Mouse (Mus musculus) midbrain, embryonic 10.5 days (tissue): ENCODE data around the gene Defb22. TPM values are rescaled to one million over a fixed set of nuclear protein-coding genes. Genes with fewer than 3 reads are reported as not detected.

Experiments
- DNase-seq: peaks from one replicate; pipeline ENCODE4 v3.0.0-alpha.2; 2017; ENCODE audit warnings: low spot score
- H3K27ac ChIP-seq: fragments of 300-500 bp; sonication (generic); replicated peaks from 2 replicates; pipeline ENCODE4 v1.5.1; 2016; ENCODE audit warnings: mild to moderate bottlenecking
- H3K27me3 ChIP-seq: fragments of 300-500 bp; sonication (generic); 2 replicates; pipeline ENCODE4 v1.6.1; 2016; ENCODE audit warnings: low read depth, mild to moderate bottlenecking; ENCODE audit not compliant: poor library complexity, severe bottlenecking
- H3K36me3 ChIP-seq: fragments of 300-500 bp; sonication (generic); 2 replicates; pipeline ENCODE4 v1.6.1; 2016; ENCODE audit warnings: mild to moderate bottlenecking, moderate library complexity
- H3K4me1 ChIP-seq: fragments of 300-500 bp; sonication (generic); 2 replicates; pipeline ENCODE4 v1.6.1; 2016
- H3K4me3 ChIP-seq: fragments of 300-500 bp; sonication (generic); 2 replicates; pipeline ENCODE4 v1.5.1; 2016; ENCODE audit warnings: mild to moderate bottlenecking, moderate library complexity
- H3K9me3 ChIP-seq: fragments of 300-500 bp; sonication (generic); replicated peaks from 2 replicates; pipeline ENCODE4 v1.6.1; 2016; ENCODE audit warnings: mild to moderate bottlenecking
- WGBS: fragments of 180-500 bp; shearing (Covaris S2); methylation state at CpG from one replicate; pipeline ENCODE4 v1.1.7; 2016; 5-methylcytosine and 5-hydroxymethylcytosine counted together
- polyA plus RNA-seq: library from polyadenylated mRNA; unstranded; fragments of >200 nt; fragmentation: Nextera tagmentation; extraction: Ambion mirVana; gene quantifications from 2 replicates; pipeline ENCODE4 v1.2.1, GENCODE M21; 2016

Defb22 gene
- polyA plus RNA-seq, 1 experiment from 2014 or later = not detected

GRCm38 (mm10) chr2:152470973-152471372, 19.0 kb downstream of the Defb22 start:
- H3K36me3 ChIP-seq = no peaks in the 10 kb centered on the region
- peak; percentile 19 for DNase-seq
- H3K27ac ChIP-seq = no peak overlapping the region
- H3K4me3 ChIP-seq = no peak overlapping the region
- no peaks in the 10 kb centered on the region for H3K4me1 ChIP-seq
- no peaks in the 10 kb centered on the region for H3K9me3 ChIP-seq
- 41% methylated on average over 7 of the region's 7 CpGs for WGBS
- H3K27me3 ChIP-seq = no peaks in the 10 kb centered on the region

GRCm38 (mm10) chr2:152464570-152465150, 25.3 kb downstream of the Defb22 start, which contains the start of gene Defb23:
Defb23 (minus strand) TSS chr2:152464620.
- Histone ChIP-seq H3K27ac (no peak within 1 kb of the TSS), H3K4me1 (no peaks in the 10 kb centered on the region), H3K27me3 (no peaks in the 10 kb centered on the region), H3K36me3 (no peaks in the 10 kb centered on the region), H3K4me3 (no peak within 1 kb of the TSS), H3K9me3 (no peaks in the 10 kb centered on the region)
- DNase-seq = no peak
- WGBS = 87% methylated on average over 3 of the region's 3 CpGs

- WGBS = 85% methylated on average over 13 of the region's 13 CpGs
- Histone ChIP-seq H3K4me3 (no peak overlapping the region), H3K27ac (no peak overlapping the region), H3K36me3 (no peaks in the 10 kb centered on the region), H3K9me3 (no peaks in the 10 kb centered on the region), H3K27me3 (no peaks in the 10 kb centered on the region), H3K4me1 (no peaks in the 10 kb centered on the region)
- DNase-seq = no peak
These were observed 30.7 kb downstream of the Defb22 start for GRCm38 (mm10) chr2:152459241-152459640.

DNA sequence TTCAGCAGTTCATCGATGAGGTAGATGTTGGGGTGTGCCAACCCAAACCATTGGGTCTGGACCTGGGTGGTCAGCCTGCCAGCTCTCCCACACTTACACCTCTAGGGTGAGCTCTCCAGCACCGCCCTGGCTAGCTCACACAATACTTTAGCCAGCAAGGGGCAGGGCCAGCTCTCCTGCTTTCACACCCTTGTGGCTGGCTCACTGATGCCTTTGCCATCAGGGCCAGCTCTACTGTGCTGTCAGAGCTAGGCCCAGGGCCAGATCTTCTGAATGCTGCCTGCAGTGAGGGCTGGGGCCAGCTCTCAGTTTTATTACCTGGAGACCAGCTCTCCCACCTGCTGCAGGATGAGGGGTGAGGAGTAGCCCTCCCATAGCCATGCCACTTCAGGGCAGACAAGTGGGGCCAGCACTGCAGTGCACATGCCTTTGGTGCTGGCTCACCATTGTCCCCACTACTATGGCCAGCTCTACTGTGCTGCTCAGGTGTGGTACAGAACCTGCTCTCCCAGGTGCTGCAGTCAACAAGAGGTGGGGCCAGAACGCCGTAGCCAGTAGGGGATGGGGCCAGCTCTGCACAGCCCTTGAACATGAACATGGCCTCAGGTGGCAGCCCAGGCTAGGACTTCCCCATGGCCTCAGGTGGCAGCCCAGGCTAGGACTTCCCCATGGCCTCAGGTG, 37.7 kb downstream of the Defb22 start:
- Histone ChIP-seq H3K4me1 (peaks cover 11% of the 10 kb centered on the region), H3K4me3 (no peak overlapping the region), H3K36me3 (no peaks in the 10 kb centered on the region), H3K27me3 (no peaks in the 10 kb centered on the region), H3K27ac (no peak overlapping the region), H3K9me3 (no peaks in the 10 kb centered on the region)
- 79% methylated on average over 4 of the region's 4 CpGs for WGBS
- no peak for DNase-seq

- Histone ChIP-seq H3K36me3 (no peaks in the 10 kb centered on the region), H3K27ac (no peak overlapping the region), H3K9me3 (no peaks in the 10 kb centered on the region), H3K4me1 (peaks cover 15% of the 10 kb centered on the region), H3K4me3 (no peak overlapping the region), H3K27me3 (no peaks in the 10 kb centered on the region)
- WGBS = 8% methylated on average over 5 of the region's 5 CpGs
- peak; percentile 59 for DNase-seq
These were observed 39.7 kb downstream of the Defb22 start for GRCm38 (mm10) chr2:152450241-152450640.

DNA sequence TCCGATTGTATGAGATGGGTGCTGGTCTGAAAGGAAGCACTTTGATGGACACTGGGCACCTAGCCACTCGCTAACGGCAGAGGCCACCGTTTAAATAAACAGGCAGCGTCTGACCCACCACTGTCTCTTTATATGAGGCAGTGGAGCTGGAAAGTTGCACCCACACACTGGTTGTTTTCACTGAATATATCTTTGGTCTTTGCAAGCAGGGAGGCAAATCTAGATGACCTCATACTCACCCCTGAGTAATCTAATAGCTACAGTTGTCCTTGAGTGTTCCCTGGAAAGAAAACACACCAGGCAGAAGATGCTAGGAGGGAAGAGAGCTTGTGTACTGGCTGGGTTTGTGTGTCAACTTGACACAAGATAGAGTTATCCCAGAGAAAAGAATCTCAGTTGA, 42.5 kb downstream of the Defb22 start:
- no peak for DNase-seq
- no peaks in the 10 kb centered on the region for H3K27me3 ChIP-seq
- H3K27ac ChIP-seq = no peak overlapping the region
- no peak overlapping the region for H3K4me3 ChIP-seq
- no peaks in the 10 kb centered on the region for H3K36me3 ChIP-seq
- peaks cover 18% of the 10 kb centered on the region for H3K4me1 ChIP-seq
- no peaks in the 10 kb centered on the region for H3K9me3 ChIP-seq
- WGBS = 61% methylated on average over 5 of the region's 5 CpGs

GRCm38 (mm10) chr2:152446642-152447041, 43.3 kb downstream of the Defb22 start:
- no peaks in the 10 kb centered on the region for H3K9me3 ChIP-seq
- 79% methylated on average over 2 of the region's 2 CpGs for WGBS
- H3K27ac ChIP-seq = no peak overlapping the region
- H3K4me1 ChIP-seq = peaks cover 18% of the 10 kb centered on the region
- H3K4me3 ChIP-seq = no peak overlapping the region
- no peaks in the 10 kb centered on the region for H3K27me3 ChIP-seq
- no peaks in the 10 kb centered on the region for H3K36me3 ChIP-seq
- no peak for DNase-seq

GRCm38 (mm10) chr2:152443281-152443680, 46.7 kb downstream of the Defb22 start:
- DNase-seq = no peak
- no peaks in the 10 kb centered on the region for H3K27me3 ChIP-seq
- H3K27ac ChIP-seq = no peak overlapping the region
- peaks cover 11% of the 10 kb centered on the region for H3K4me1 ChIP-seq
- no peaks in the 10 kb centered on the region for H3K36me3 ChIP-seq
- H3K4me3 ChIP-seq = no peak overlapping the region
- H3K9me3 ChIP-seq = no peaks in the 10 kb centered on the region
- 90% methylated on average over 8 of the region's 8 CpGs for WGBS

DNA sequence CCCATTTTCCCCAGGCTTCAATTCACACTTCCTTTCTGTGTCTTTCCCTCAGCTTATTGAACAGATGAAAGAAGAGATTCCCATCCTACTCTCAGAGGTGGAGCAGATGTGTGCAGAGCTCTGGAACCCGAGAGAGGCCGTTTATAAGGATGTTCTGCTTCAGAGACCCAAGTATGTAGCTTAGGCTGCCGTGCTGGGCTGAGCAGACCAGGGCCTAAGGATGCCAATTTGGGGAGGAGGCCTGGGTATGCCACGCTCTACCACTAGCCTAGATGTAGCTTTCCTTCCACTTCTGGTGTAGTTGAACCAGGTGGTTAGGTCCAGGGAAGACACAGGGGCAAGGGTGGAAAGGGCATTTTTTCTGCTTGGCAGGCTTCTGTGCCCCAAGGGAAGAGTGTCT, 47.6 kb downstream of the Defb22 start:
- H3K4me1 ChIP-seq = peaks cover 12% of the 10 kb centered on the region
- no peaks in the 10 kb centered on the region for H3K9me3 ChIP-seq
- no peak overlapping the region for H3K4me3 ChIP-seq
- H3K36me3 ChIP-seq = no peaks in the 10 kb centered on the region
- no peaks in the 10 kb centered on the region for H3K27me3 ChIP-seq
- no peak for DNase-seq
- WGBS = 77% methylated on average over 4 of the region's 4 CpGs
- no peak overlapping the region for H3K27ac ChIP-seq

DNA sequence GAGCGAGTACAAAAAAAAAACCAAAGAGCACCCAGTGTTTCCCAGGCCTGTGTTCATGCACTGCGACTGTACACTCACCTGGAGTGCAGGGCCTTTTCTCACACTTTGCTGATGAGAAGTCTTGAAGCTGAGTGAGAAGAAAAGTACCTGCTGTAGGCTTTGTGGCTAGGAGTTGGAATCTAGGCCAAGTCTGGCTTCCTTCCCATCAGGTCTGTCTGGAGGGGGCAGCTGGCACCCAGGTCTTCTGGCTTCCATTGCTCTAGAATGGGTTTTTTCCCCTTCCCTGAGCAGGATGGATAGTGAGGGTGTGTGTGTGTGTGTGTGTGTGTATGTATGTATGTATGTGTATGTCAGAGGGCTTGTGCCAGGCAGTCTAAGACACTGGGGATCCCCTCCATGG, 50.1 kb downstream of the Defb22 start:
- Histone ChIP-seq H3K27me3 (peaks cover 8% of the 10 kb centered on the region; the same call in 1 of the 2 replicates), H3K9me3 (no peaks in the 10 kb centered on the region), H3K27ac (no peak overlapping the region), H3K4me1 (peaks cover 10% of the 10 kb centered on the region), H3K36me3 (no peaks in the 10 kb centered on the region), H3K4me3 (no peak overlapping the region)
- no peak for DNase-seq
- WGBS = 79% methylated on average over 2 of the region's 2 CpGs

DNA sequence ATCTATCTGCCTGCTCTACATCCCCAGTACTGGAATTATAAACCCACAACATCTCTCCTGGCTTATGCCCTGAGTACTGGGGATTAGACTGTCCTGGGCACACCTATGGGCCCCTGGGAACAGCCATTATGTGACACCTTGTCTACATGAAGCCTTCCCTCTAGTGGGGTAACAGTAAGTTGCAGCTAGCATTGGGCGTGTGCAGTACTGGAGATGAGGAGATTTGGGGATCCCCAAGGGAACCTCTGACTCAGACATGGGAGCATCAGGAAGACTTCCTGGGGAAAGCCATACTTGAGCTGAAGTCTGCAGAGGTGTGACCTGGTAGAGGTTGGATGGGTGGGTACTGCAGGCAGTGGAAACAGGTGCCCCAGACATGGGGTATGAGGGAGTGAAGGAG, 51.0 kb downstream of the Defb22 start:
- no peak overlapping the region for H3K27ac ChIP-seq
- WGBS = 56% methylated on average over 1 of the region's 1 CpGs
- no peaks in the 10 kb centered on the region for H3K9me3 ChIP-seq
- DNase-seq = no peak
- H3K4me3 ChIP-seq = no peak overlapping the region
- no peaks in the 10 kb centered on the region for H3K36me3 ChIP-seq
- H3K27me3 ChIP-seq = peaks cover 8% of the 10 kb centered on the region; the same call in 1 of the 2 replicates
- H3K4me1 ChIP-seq = peaks cover 10% of the 10 kb centered on the region

DNA sequence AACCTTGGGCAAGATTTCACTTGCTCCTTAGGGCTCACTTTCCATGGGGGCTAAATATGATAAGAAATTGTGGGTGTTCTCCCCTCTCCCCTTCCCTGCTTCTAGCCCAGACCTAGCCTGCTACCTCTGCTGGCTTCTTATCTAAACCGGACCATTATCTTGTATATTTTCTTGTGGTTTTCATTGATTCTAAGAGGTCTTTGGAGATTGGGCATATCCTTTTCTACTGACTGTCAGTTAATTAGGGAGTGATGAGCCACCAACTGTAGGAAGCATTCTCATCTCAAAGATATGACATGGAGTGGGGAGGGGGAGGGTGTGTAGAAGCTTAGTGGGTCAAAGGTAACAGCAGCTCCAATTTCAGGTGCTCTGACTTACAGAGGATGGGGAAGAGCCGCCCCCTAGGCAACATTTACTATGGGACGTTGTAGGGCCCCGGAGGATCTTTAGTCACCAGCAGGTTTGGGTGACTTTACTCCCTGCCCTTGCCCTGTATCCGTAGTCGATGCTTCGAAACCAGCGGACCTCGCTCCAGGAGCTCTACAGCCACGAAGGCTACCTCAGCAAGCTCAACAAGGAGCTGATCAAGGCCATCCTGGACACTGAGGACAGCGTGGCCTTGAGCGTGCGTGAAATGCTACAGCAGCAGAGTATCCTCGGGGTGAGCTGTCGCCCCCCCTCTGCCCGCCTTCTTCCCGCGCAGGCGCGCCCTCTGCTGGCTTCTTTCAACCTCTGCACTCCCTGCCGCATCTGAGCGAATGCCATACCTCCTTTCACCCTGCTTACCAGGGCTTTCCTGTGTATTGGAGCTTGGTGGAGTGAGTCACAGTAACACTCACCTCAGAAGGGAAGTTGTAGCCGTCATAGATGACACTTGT, 52.7 kb downstream of the Defb22 start:
- peak; percentile 86 for DNase-seq
- peak overlapping the region; percentile 81 for H3K27ac ChIP-seq
- H3K36me3 ChIP-seq = no peaks in the 10 kb centered on the region
- H3K9me3 ChIP-seq = no peaks in the 10 kb centered on the region
- WGBS = 2% methylated on average over 23 of the region's 23 CpGs
- peaks cover 15% of the 10 kb centered on the region for H3K4me1 ChIP-seq
- peaks cover 8% of the 10 kb centered on the region; the same call in 1 of the 2 replicates for H3K27me3 ChIP-seq
- H3K4me3 ChIP-seq = peak overlapping the region; percentile 53
